Mouse (Mus musculus): ENCODE data around the gene Cbfa2t2.

DNA sequence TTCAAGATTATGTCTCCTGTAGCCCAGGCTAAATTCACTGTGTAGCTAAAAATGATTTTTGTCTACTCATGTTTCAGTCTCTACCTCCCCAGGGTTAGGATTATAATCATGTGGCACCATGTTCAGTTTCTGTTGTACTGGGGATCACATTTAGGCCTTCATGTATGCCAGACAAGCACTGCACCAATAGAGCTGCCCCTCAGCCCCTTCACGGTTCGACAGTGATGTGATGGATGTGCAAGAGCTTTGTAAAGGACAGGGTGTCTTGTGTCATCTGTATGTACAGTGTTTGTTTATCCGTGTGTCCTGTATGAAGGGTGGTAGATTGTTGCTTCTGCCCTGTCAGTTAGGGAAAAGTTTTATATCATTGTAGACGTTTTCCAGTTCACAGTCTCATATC, 72.2 kb downstream of the Cbfa2t2 start:
- TF ChIP-seq CTCF (IDR thresholded peaks at IDR 0.05; ENCODE audit: extremely low read depth, insufficient read depth, low read length) (no peak), POLR2A (IDR thresholded peaks at IDR 0.05; ENCODE audit: extremely low read depth, insufficient read depth, low read length) (no peak)

All from cortical plate, adult 2 months (tissue).